Mouse (Mus musculus) midbrain, embryonic 12.5 days (tissue): Measurements from ENCODE around the gene Mpzl1. TPM values are rescaled to one million over a fixed set of nuclear protein-coding genes. Genes with fewer than 3 reads are reported as not detected.
A peak's percentile ranks its signal among the peaks of the same experiment; 100 is the strongest.

Source experiments
- ATAC-seq: fragments of 200-750 bp; cut with Nextera tagmentation; 2 replicates; pipeline ENCODE4 v1.8.0; 2017; ENCODE audit warnings: low read depth, moderate TSS enrichment, moderate library complexity; ENCODE audit not compliant: low FRiP score
- H3K27ac ChIP-seq: fragments of 300-500 bp; sonication (generic); replicated peaks from 2 replicates; pipeline ENCODE4 v1.5.1; 2016; ENCODE audit warnings: mild to moderate bottlenecking
- H3K27me3 ChIP-seq: fragments of 300-500 bp; sonication (generic); 2 replicates; pipeline ENCODE4 v1.6.1; 2016; ENCODE audit warnings: mild to moderate bottlenecking
- H3K36me3 ChIP-seq: fragments of 300-500 bp; sonication (generic); 2 replicates; pipeline ENCODE4 v1.6.1; 2016
- H3K4me1 ChIP-seq: fragments of 300-500 bp; sonication (generic); 2 replicates; pipeline ENCODE4 v1.6.1; 2016
- H3K4me2 ChIP-seq: fragments of 300-500 bp; sonication (generic); replicated peaks from 2 replicates; pipeline ENCODE4 v1.6.1; 2016; ENCODE audit warnings: mild to moderate bottlenecking, moderate library complexity
- H3K4me3 ChIP-seq: fragments of 300-500 bp; sonication (generic); 2 replicates; pipeline ENCODE4 v1.5.1; 2016; ENCODE audit warnings: mild to moderate bottlenecking
- H3K9ac ChIP-seq: fragments of 300-500 bp; sonication (generic); replicated peaks from 2 replicates; pipeline ENCODE4 v1.6.1; 2016; ENCODE audit warnings: mild to moderate bottlenecking, moderate library complexity
- H3K9me3 ChIP-seq: fragments of 300-500 bp; sonication (generic); 2 replicates; pipeline ENCODE4 v1.6.1; 2016; ENCODE audit warnings: mild to moderate bottlenecking
- WGBS: fragments of 180-500 bp; shearing (Covaris S2); methylation state at CpG from one replicate; pipeline ENCODE4 v1.1.7; 2016; 5-methylcytosine and 5-hydroxymethylcytosine counted together
- polyA plus RNA-seq: library from polyadenylated mRNA; unstranded; fragments of >200 nt; fragmentation: Nextera tagmentation; extraction: Ambion mirVana; gene quantifications from 2 replicates; pipeline ENCODE4 v1.2.1, GENCODE M21; 2016

Mpzl1 gene
- polyA plus RNA-seq, 1 experiment from 2014 or later, result 133 TPM

- H3K36me3 ChIP-seq, result peaks cover 38% of the 10 kb centered on the region
- peak overlapping the region; percentile 72 for H3K27ac ChIP-seq
- no peaks in the 10 kb centered on the region for H3K9me3 ChIP-seq
- no peak overlapping the region for H3K9ac ChIP-seq
- H3K4me1 ChIP-seq, result peaks cover 22% of the 10 kb centered on the region
- 0 out of 2 replicates have a peak overlapping the region, but pooled peaks have one; percentile 6 for H3K4me2 ChIP-seq
- WGBS, result 46% methylated on average over 7 of the region's 7 CpGs
- ATAC-seq, result peak; percentile 41; the same call in 1 of the 2 replicates
- no peaks in the 10 kb centered on the region for H3K27me3 ChIP-seq
- H3K4me3 ChIP-seq, result no peak overlapping the region
Observed at GRCm38 (mm10) chr1:165609495-165610320, 24.6 kb downstream of the Mpzl1 start.

GRCm38 (mm10) chr1:165608904-165609303 is 25.4 kb downstream of the Mpzl1 start:
- Histone ChIP-seq H3K9me3 (no peaks in the 10 kb centered on the region), H3K4me1 (peaks cover 22% of the 10 kb centered on the region), H3K27ac (no peak overlapping the region), H3K27me3 (no peaks in the 10 kb centered on the region), H3K4me3 (no peak overlapping the region), H3K4me2 (no peak overlapping the region), H3K36me3 (peaks cover 40% of the 10 kb centered on the region), H3K9ac (no peak overlapping the region)
- no peak for ATAC-seq
- WGBS, result 86% methylated on average over 4 of the region's 4 CpGs

- Histone ChIP-seq H3K9me3 (no peaks in the 10 kb centered on the region), H3K4me2 (no peak overlapping the region), H3K4me3 (no peak overlapping the region), H3K36me3 (peaks cover 52% of the 10 kb centered on the region), H3K4me1 (peaks cover 16% of the 10 kb centered on the region), H3K27ac (no peak overlapping the region), H3K27me3 (no peaks in the 10 kb centered on the region), H3K9ac (no peak overlapping the region)
- WGBS, result 90% methylated on average over 6 of the region's 6 CpGs
- ATAC-seq, result no peak
Observed at GRCm38 (mm10) chr1:165605774-165606173, 28.6 kb downstream of the Mpzl1 start.

GRCm38 (mm10) chr1:165605108-165605507 is 29.2 kb downstream of the Mpzl1 start:
- H3K36me3 ChIP-seq, result peaks cover 52% of the 10 kb centered on the region
- H3K27me3 ChIP-seq, result no peaks in the 10 kb centered on the region
- no peak overlapping the region for H3K4me2 ChIP-seq
- WGBS, result 92% methylated on average over 3 of the region's 3 CpGs
- no peaks in the 10 kb centered on the region for H3K9me3 ChIP-seq
- ATAC-seq, result no peak
- no peak overlapping the region for H3K27ac ChIP-seq
- H3K4me1 ChIP-seq, result peaks cover 9% of the 10 kb centered on the region
- H3K9ac ChIP-seq, result no peak overlapping the region
- H3K4me3 ChIP-seq, result no peak overlapping the region

- H3K4me1 ChIP-seq, result 0 out of 2 replicates have a peak, but pooled peaks cover 2% of the 10 kb centered on the region
Observed at GRCm38 (mm10) chr1:165604203-165604602, 30.1 kb downstream of the Mpzl1 start.

GRCm38 (mm10) chr1:165603218-165603617 is 31.1 kb downstream of the Mpzl1 start:
- no peak overlapping the region for H3K4me3 ChIP-seq
- no peak overlapping the region for H3K9ac ChIP-seq
- no peak overlapping the region for H3K4me2 ChIP-seq
- peaks cover 63% of the 10 kb centered on the region for H3K36me3 ChIP-seq
- 93% methylated on average over 14 of the region's 14 CpGs for WGBS
- no peaks in the 10 kb centered on the region for H3K27me3 ChIP-seq
- no peaks in the 10 kb centered on the region for H3K9me3 ChIP-seq
- H3K4me1 ChIP-seq, result no peaks in the 10 kb centered on the region
- H3K27ac ChIP-seq, result no peak overlapping the region
- ATAC-seq, result no peak

More at GRCm38 (mm10) chr1:165604203-165604602, 30.1 kb downstream of the Mpzl1 start:
- 93% methylated on average over 8 of the region's 8 CpGs for WGBS
- H3K9me3 ChIP-seq, result no peaks in the 10 kb centered on the region
- H3K9ac ChIP-seq, result no peak overlapping the region
- ATAC-seq, result no peak
- no peak overlapping the region for H3K4me3 ChIP-seq
- H3K27me3 ChIP-seq, result no peaks in the 10 kb centered on the region
- no peak overlapping the region for H3K4me2 ChIP-seq
- peaks cover 55% of the 10 kb centered on the region for H3K36me3 ChIP-seq
- H3K27ac ChIP-seq, result no peak overlapping the region

GRCm38 (mm10) chr1:165601775-165602280 is 32.5 kb downstream of the Mpzl1 start:
- no peak overlapping the region for H3K4me3 ChIP-seq
- no peaks in the 10 kb centered on the region for H3K27me3 ChIP-seq
- no peaks in the 10 kb centered on the region for H3K9me3 ChIP-seq
- peaks cover 52% of the 10 kb centered on the region for H3K36me3 ChIP-seq
- no peak overlapping the region for H3K9ac ChIP-seq
- H3K4me1 ChIP-seq, result no peaks in the 10 kb centered on the region
- no peak for ATAC-seq
- 80% methylated on average over 10 of the region's 10 CpGs for WGBS
- H3K27ac ChIP-seq, result no peak overlapping the region
- H3K4me2 ChIP-seq, result no peak overlapping the region

GRCm38 (mm10) chr1:165594699-165595421 is 39.5 kb downstream of the Mpzl1 start:
- H3K9ac ChIP-seq, result no peak overlapping the region
- ATAC-seq, result no peak
- H3K36me3 ChIP-seq, result peaks cover 52% of the 10 kb centered on the region
- H3K4me2 ChIP-seq, result no peak overlapping the region
- no peaks in the 10 kb centered on the region for H3K9me3 ChIP-seq
- no peaks in the 10 kb centered on the region for H3K27me3 ChIP-seq
- 93% methylated on average over 15 of the region's 15 CpGs for WGBS
- no peak overlapping the region for H3K4me3 ChIP-seq
- no peak overlapping the region for H3K27ac ChIP-seq
- no peaks in the 10 kb centered on the region for H3K4me1 ChIP-seq

GRCm38 (mm10) chr1:165592295-165593082 is 41.8 kb downstream of the Mpzl1 start:
- no peak overlapping the region for H3K9ac ChIP-seq
- no peaks in the 10 kb centered on the region for H3K9me3 ChIP-seq
- no peaks in the 10 kb centered on the region for H3K27me3 ChIP-seq
- H3K27ac ChIP-seq, result no peak overlapping the region
- no peak overlapping the region for H3K4me2 ChIP-seq
- H3K36me3 ChIP-seq, result peaks cover 40% of the 10 kb centered on the region
- H3K4me1 ChIP-seq, result no peaks in the 10 kb centered on the region
- ATAC-seq, result no peak
- WGBS, result 90% methylated on average over 14 of the region's 14 CpGs
- H3K4me3 ChIP-seq, result no peak overlapping the region

GRCm38 (mm10) chr1:165590760-165591159 is 43.6 kb downstream of the Mpzl1 start:
- Histone ChIP-seq H3K4me1 (no peaks in the 10 kb centered on the region), H3K9ac (no peak overlapping the region), H3K27ac (no peak overlapping the region), H3K4me3 (no peak overlapping the region), H3K9me3 (no peaks in the 10 kb centered on the region), H3K36me3 (peaks cover 39% of the 10 kb centered on the region), H3K27me3 (no peaks in the 10 kb centered on the region), H3K4me2 (no peak overlapping the region)
- ATAC-seq, result no peak
- WGBS, result 85% methylated on average over 8 of the region's 8 CpGs

GRCm38 (mm10) chr1:165589280-165590048 is 44.9 kb downstream of the Mpzl1 start:
- Histone ChIP-seq H3K4me2 (no peak overlapping the region), H3K4me3 (no peak overlapping the region), H3K4me1 (no peaks in the 10 kb centered on the region), H3K9ac (no peak overlapping the region), H3K36me3 (peaks cover 27% of the 10 kb centered on the region), H3K9me3 (no peaks in the 10 kb centered on the region), H3K27me3 (no peaks in the 10 kb centered on the region), H3K27ac (no peak overlapping the region)
- no peak for ATAC-seq
- 60% methylated on average over 10 of the region's 10 CpGs for WGBS
